Mouse (Mus musculus): ENCODE measurements around the gene Vmn1r209.
"Not testable (repeated sequence)": the region's sequence is repeated elsewhere in the genome, so short reads cannot be mapped to it uniquely, and the experiment has no call there.

Gene Vmn1r209

GRCm38 (mm10) chr13:22809582-22809981 lies at the start of gene Vmn1r209:
TSS of gene Vmn1r209 (minus strand) at chr13:22809682.
- DNase-seq (ENCODE audit: low read depth): not testable (repeated sequence)

DNA sequence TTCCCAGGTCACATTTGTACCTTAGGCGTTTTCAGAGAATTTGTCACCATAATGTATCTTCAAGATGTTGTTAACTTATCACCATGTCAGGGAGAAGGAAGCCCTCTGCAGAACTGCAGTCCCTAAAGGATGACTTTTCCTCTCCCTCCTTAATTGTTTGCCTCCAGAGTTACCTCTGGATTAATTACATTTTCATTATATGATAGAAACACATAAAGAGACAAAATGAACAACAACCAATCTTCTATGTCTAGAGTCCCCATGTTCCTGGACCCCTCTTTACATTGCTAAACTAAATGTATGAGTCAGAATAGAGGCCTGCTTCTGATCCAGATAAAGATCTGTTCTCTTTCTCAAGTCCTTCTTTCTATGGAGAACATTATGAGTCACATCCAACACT lies 48.0 kb upstream of the Vmn1r209 start, which contains the start of gene Vmn1r211:
Vmn1r211 (minus strand) TSS at position 101 of the 400 bp plus-strand sequence.
- no peak for DNase-seq (ENCODE audit: low read depth)

- DNase-seq (ENCODE audit: low read depth): no peak
Observed at GRCm38 (mm10) chr13:22854760-22855159, 45.3 kb upstream of the Vmn1r209 start.

DNA sequence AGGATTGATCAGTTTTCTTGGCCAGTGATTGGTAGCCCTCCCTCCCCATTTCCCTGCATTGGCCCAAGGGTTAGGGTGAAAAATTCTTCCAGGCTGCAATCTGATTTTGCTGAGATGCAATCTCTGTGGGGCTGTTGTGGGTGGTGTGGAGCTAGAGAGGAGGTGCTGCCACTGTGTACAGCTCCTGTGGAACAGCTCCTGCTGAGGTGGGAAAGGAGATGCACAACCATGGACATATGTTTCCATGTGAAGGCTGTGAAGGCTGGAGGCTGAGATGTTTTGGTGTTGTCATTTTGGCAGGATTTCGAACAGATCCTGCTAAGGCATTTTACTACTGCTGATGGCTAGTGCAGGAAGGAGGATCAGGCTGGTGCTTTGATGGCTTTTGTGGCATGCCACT lies 37.3 kb upstream of the Vmn1r209 start:
- DNase-seq (ENCODE audit: low read depth): no peak

DNA sequence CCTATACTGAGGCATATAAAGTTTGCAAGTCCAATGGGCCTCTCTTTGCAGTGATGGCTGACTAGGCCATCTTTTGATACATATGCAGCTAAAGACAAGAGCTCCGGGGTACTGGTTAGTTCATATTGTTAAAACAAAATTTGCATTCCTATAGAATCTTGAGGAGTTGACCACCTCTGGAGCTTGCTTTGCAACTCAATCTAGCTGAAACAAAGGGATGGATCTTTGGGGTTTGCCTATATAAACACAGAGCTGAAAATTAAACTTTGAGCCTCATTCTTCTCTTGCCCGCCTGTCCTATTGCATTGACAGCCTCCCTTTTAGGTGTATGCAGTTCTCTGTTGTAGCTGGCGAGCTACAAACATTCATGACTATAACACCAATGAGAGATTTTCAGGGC lies 34.8 kb upstream of the Vmn1r209 start:
- not testable (repeated sequence) for DNase-seq (ENCODE audit: low read depth)

- DNase-seq (ENCODE audit: low read depth): no peak
Observed at GRCm38 (mm10) chr13:22831248-22831647, 21.8 kb upstream of the Vmn1r209 start, which contains the start of gene Vmn1r210. TSS of gene Vmn1r210 (minus strand) at chr13:22831348.

DNA sequence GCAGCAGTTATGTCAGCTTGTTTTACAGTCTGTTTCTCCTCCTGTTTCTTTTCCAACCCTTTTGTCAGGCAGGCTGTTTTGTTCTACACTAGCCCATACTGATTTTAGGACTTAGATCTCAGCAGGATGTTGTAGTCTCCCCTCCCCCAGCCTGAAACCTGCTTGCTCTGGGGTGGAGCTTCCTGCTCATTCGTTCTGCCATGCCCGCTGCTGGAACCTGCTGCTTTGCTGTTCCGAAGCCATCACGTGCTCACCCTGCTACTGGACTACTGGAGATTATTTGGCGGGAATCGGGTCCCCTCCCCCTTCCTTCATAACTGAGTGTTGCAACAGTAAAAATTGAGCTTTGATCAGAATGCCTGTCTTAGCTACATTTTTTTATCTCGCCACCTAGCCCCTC lies 19.9 kb upstream of the Vmn1r209 start:
- not testable (repeated sequence) for DNase-seq (ENCODE audit: low read depth)

DNA sequence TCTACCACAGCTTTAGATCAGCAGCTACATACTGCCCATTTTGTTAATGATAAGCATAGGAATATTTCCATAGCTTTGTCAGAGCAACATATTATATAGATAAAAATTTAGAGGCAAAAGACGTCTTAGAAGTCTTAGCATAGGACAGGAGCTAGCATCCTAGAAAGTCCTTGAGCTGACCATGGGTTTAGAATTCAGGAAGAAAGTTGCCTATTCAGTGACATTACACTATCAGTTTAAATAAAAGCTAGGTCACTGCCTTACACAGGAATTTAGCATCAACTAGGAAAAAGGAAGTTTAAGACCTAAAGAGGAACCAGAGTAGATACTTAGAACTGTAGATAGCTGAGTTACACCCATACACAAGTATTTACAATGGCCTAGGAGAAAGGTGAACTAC lies 12.1 kb upstream of the Vmn1r209 start:
- DNase-seq (ENCODE audit: low read depth): not testable (repeated sequence)

- not testable (repeated sequence) for DNase-seq (ENCODE audit: low read depth)
Observed at GRCm38 (mm10) chr13:22788096-22788495, 21.4 kb downstream of the Vmn1r209 start.

DNA sequence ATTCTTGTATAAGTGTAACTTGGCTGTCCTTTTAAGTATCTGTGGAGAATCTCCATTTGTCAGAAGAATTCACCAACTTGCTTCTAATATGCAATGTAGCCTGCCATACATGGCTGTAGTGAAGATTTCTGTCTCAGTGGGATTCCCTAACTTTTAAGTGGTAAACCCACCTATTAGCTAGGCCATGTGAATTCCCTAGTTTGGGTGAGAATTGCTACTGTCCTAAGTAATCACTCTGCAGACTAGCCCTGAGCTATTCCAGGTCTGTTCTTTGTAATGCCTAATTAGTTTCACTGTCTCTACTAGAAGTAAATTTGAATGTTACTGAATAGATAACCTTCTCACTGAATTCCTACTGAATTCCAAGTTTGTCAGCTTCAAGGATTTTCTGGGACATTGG lies 25.3 kb downstream of the Vmn1r209 start:
- DNase-seq (ENCODE audit: low read depth): not testable (repeated sequence)

GRCm38 (mm10) chr13:22777300-22777699 lies 32.2 kb downstream of the Vmn1r209 start, which contains the start of gene Vmn1r208:
TSS of gene Vmn1r208 (minus strand) at chr13:22777400.
- not testable (repeated sequence) for DNase-seq (ENCODE audit: low read depth)

- DNase-seq (ENCODE audit: low read depth): not testable (repeated sequence)
Observed at GRCm38 (mm10) chr13:22771592-22771991, 37.9 kb downstream of the Vmn1r209 start.
